Mouse (Mus musculus): ENCODE measurements around the gene Ciz1. TPM values are rescaled to one million over a fixed set of nuclear protein-coding genes. Genes with fewer than 3 reads are reported as not detected.

The Ciz1 gene
- polyA plus RNA-seq, 1 experiment from 2014 or later: 14.8 TPM

DNA sequence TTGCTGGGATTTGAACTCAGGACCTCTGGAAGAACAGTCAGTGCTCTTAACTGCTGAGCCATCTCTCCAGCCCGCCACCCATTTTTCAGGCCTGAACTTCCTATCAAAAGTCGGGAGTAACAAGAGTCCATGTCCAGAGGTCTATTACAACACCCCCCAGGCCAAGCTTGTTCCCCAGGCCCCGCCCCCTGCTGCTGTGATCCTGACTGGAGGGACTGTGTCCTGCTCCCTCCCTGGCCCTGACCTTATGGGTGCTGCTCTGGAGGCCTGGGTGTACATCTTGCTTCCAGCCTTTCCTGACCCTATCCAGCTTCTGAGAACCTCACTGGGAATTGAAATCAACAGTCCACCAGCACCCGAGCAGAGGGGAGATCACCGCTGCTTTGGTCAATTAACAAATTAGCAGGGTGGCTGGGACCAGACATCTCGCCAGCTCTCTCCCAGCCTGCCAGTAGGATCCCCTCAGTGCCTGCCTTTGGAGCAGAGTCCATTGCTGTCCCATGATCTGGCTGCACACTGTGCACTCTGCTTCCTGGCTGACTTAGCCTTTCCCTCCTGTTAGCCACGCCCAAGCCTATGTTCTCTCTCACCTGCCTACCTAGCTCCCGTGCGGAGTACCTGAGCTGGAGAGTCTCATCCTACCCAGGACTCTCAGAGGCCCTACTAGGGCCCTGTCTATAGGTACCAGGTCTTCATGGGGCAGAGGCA lies 30.4 kb upstream of the Ciz1 start:
- no peaks in the 10 kb centered on the region for H3K9me3 ChIP-seq (replicated peaks)
- H3K36me3 ChIP-seq: no peaks in the 10 kb centered on the region
- DNase-seq: no peak
- H3K4me1 ChIP-seq (replicated peaks): peaks cover 6% of the 10 kb centered on the region; the same call in 1 of the 2 replicates
- H3K9ac ChIP-seq: no peak overlapping the region
- H3K27me3 ChIP-seq: peaks cover 46% of the 10 kb centered on the region
- no peak overlapping the region for H3K27ac ChIP-seq
- 61% methylated on average over 9 of the region's 9 CpGs for WGBS (ENCODE audit: insufficient replicate concordance)
- no peak overlapping the region for H3K4me2 ChIP-seq
- no peak for ATAC-seq (ENCODE audit: low read depth)
- H3K4me3 ChIP-seq (replicated peaks): no peak overlapping the region

DNA sequence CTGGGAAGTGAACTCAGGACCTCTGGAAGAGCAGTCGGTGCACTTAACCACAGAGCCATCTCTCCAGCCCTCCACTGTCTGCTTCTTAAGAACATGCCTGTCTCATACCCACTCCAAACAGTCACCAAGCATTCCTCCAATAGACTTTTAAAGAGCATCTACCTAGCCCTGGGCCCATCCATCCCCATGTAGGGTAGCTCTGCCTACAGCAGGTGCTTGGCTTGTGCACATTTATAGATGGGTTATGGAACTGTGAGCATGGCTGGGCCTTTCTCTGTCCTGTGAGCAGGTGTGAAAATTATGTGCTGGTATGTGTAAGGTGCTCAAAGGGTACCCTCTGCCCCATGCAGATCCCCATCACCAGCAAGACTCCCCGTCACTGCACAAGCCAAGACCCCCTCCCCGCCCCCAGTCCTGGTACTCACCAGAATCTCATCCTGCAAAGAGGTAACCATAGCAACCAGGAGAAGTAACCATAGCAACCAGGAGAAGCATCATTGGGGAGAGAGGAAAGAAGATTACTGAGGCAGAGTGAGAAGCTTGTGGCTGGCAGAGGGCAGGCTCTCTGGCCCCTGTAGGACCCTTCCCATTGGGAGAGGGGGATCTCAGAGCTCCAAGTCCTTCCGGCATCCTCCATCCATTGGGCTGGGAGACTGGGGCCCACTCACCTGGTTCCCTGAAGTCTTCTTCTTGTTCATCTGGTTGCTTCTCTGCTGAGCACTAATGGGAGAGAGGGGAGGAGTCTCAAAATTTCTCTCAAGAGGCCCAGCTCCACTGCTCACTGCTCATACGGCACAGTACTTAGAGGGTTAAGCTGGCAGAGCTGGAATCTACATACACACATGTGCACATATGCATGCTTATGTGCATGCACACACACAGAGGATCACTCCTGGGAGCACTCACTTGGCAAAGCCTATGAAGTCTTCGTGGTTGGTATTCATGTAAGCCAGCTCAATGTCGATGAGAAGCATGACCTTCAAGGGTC lies 29.1 kb upstream of the Ciz1 start:
- peaks cover 6% of the 10 kb centered on the region; the same call in 1 of the 2 replicates for H3K4me1 ChIP-seq (replicated peaks)
- WGBS (ENCODE audit: insufficient replicate concordance): 69% methylated on average over 7 of the region's 7 CpGs
- no peaks in the 10 kb centered on the region for H3K9me3 ChIP-seq (replicated peaks)
- H3K36me3 ChIP-seq: no peaks in the 10 kb centered on the region
- DNase-seq: no peak
- no peak overlapping the region for H3K9ac ChIP-seq
- H3K27ac ChIP-seq: no peak overlapping the region
- H3K4me3 ChIP-seq (replicated peaks): no peak overlapping the region
- peaks cover 35% of the 10 kb centered on the region for H3K27me3 ChIP-seq
- H3K4me2 ChIP-seq: no peak overlapping the region
- no peak for ATAC-seq (ENCODE audit: low read depth)

DNA sequence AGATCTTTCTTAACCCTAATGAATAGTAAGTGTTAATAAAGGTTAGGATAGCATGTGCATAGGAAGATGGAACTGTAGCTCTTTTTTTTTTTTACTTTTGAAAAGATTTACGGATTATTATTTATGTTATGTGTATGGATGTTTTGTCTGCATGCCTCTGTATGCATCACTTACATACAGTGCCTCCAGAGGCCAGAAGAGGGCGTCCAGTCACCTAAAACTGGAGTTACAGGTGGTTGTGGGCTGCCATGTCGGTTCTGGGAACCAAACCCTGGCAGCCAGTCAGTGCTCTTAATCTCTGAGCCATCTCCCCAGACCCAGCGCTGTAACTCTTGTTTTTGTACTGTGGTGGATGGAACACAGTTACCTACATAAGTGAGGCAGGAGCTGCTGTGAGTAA lies 27.8 kb upstream of the Ciz1 start:
- H3K9ac ChIP-seq: no peak overlapping the region
- no peak overlapping the region for H3K27ac ChIP-seq
- H3K27me3 ChIP-seq: peaks cover 28% of the 10 kb centered on the region
- no peak for DNase-seq
- no peak for ATAC-seq (ENCODE audit: low read depth)
- no peak overlapping the region for H3K4me3 ChIP-seq (replicated peaks)
- no peaks in the 10 kb centered on the region for H3K4me1 ChIP-seq (replicated peaks)
- 42% methylated on average over 4 of the region's 4 CpGs for WGBS (ENCODE audit: insufficient replicate concordance)
- no peak overlapping the region for H3K4me2 ChIP-seq
- no peaks in the 10 kb centered on the region for H3K36me3 ChIP-seq
- H3K9me3 ChIP-seq (replicated peaks): no peaks in the 10 kb centered on the region

DNA sequence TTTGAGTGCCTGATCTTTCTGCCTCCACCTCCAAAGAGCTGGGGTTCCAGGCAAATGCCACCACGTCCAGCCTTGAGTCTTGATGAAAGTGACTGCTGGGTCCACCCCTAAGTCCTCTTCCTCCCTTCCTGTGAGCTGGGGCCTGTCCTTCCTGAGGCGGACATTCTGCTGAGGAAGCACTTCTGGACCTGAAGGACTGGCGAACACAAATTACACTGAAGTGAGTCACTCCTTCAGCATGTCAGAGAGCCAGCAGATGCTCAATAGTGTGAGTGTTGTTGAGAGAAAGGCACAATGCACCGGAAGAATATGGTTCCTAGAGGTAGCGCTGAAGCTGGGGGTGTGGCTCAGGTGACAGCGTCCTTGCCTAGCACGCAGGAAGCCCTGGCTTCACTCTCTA lies 26.8 kb upstream of the Ciz1 start:
- no peaks in the 10 kb centered on the region for H3K36me3 ChIP-seq
- H3K4me2 ChIP-seq: no peak overlapping the region
- no peaks in the 10 kb centered on the region for H3K9me3 ChIP-seq (replicated peaks)
- 37% methylated on average over 7 of the region's 7 CpGs for WGBS (ENCODE audit: insufficient replicate concordance)
- H3K4me1 ChIP-seq (replicated peaks): no peaks in the 10 kb centered on the region
- H3K4me3 ChIP-seq (replicated peaks): no peak overlapping the region
- H3K9ac ChIP-seq: no peak overlapping the region
- ATAC-seq (ENCODE audit: low read depth) (no peak), DNase-seq (no peak)
- no peak overlapping the region for H3K27ac ChIP-seq
- H3K27me3 ChIP-seq: peaks cover 26% of the 10 kb centered on the region; the same call in 1 of the 2 replicates

DNA sequence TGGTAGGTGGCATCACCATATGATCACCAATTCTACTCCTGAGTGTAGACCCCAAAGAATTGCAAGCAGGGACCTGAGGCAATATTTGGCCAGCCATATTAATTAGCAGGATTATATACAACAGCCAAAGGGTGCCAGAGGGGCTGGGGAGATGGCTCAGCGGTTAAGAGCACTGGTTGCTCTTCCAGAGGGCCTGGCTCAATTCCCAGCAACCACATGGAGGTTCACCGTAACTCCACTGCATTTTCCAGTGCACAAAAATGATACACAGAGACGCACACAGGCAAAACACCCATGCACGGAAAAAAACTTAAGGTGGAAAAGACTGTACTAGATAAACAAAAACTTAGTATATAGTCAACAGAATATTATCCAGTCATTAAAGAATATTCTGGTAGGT lies 24.9 kb upstream of the Ciz1 start:
- Histone ChIP-seq H3K4me2 (no peak overlapping the region), H3K9ac (no peak overlapping the region), H3K27me3 (peaks cover 23% of the 10 kb centered on the region), H3K36me3 (no peaks in the 10 kb centered on the region), H3K4me1 (replicated peaks) (no peaks in the 10 kb centered on the region), H3K27ac (no peak overlapping the region), H3K4me3 (replicated peaks) (no peak overlapping the region), H3K9me3 (replicated peaks) (no peaks in the 10 kb centered on the region)
- no peak for ATAC-seq (ENCODE audit: low read depth)
- WGBS (ENCODE audit: insufficient replicate concordance): 69% methylated on average over 4 of the region's 4 CpGs
- DNase-seq: no peak

DNA sequence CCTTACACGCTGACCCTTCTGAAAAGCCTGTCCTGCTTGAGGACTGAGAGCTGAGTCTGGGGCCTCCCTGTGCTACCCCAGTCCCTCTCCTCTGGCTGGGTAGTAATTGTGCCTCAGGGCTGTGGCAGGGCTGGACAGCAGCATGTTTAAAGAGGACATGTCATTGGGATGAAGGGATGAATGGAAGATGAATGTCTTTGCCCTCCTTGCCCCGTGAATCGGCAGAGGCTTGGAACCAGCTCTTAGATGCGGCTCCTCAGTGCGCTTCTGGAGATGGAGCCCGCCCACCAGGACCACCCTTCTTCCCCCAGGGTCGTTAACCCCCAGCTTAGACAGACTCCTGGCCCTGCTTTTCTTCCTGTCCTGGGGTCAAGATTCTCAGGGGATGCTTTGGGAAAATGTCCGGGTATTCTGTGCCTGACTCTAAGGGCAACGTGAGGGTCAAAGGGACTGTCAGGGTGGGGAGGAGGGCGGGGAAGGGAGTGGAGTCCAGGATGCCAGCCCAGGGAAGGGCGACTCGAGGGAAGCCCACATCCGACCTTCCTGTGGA lies 23.1 kb upstream of the Ciz1 start:
- no peak overlapping the region for H3K4me2 ChIP-seq
- 37% methylated on average over 13 of the region's 13 CpGs for WGBS (ENCODE audit: insufficient replicate concordance)
- no peaks in the 10 kb centered on the region for H3K9me3 ChIP-seq (replicated peaks)
- DNase-seq: no peak
- no peaks in the 10 kb centered on the region for H3K36me3 ChIP-seq
- no peaks in the 10 kb centered on the region for H3K4me1 ChIP-seq (replicated peaks)
- no peak for ATAC-seq (ENCODE audit: low read depth)
- no peak overlapping the region for H3K4me3 ChIP-seq (replicated peaks)
- H3K27me3 ChIP-seq: peaks cover 36% of the 10 kb centered on the region
- H3K9ac ChIP-seq: no peak overlapping the region
- no peak overlapping the region for H3K27ac ChIP-seq

DNA sequence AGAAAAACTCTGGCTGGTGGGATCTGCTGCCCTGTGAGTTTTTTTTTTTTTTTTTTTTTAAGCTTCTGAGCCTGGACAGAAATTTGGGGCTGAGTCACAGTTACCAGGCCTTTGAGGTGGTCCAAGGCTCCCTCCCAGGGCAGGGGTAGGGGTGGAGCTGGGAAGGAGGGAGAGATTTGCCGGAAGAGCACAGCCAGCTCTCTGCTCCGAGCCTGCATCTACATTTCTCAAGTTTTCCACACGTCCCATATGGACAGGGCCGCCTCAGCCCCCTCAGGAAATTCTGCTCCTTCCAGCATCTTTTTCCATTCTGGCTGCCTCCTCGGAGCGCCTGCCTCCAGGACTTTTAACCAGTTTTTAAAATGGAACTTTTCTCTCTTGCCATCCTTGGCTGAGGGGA lies 22.6 kb upstream of the Ciz1 start:
- H3K27me3 ChIP-seq: peaks cover 41% of the 10 kb centered on the region
- no peaks in the 10 kb centered on the region for H3K36me3 ChIP-seq
- 55% methylated on average over 6 of the region's 6 CpGs for WGBS (ENCODE audit: insufficient replicate concordance)
- no peak overlapping the region for H3K4me2 ChIP-seq
- DNase-seq (no peak), ATAC-seq (ENCODE audit: low read depth) (no peak)
- H3K4me1 ChIP-seq (replicated peaks): no peaks in the 10 kb centered on the region
- no peak overlapping the region for H3K4me3 ChIP-seq (replicated peaks)
- no peaks in the 10 kb centered on the region for H3K9me3 ChIP-seq (replicated peaks)
- H3K27ac ChIP-seq: no peak overlapping the region
- H3K9ac ChIP-seq: no peak overlapping the region

DNA sequence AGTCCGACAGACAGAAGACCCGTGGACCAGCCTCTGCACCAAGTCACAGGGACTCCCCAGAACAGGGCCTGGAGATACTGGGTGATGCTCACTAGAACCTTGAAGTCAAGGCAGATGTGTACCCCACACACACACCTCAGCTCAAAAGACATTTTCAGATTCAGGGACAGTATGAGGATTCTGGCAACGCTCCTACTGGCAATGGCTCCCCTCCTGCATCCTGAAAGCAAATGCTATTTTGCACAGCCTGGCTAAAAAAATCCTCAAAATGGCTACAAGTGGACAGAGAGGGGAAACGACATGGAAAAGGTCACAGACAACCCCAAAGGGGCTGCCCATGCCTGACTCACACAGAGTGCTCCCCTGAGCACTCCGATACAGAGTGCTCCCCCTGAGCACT lies 20.0 kb upstream of the Ciz1 start:
- Histone ChIP-seq H3K9ac (no peak overlapping the region), H3K4me1 (replicated peaks) (no peaks in the 10 kb centered on the region), H3K27ac (no peak overlapping the region), H3K9me3 (replicated peaks) (no peaks in the 10 kb centered on the region), H3K27me3 (peaks cover 67% of the 10 kb centered on the region), H3K4me3 (replicated peaks) (no peak overlapping the region), H3K4me2 (no peak overlapping the region), H3K36me3 (no peaks in the 10 kb centered on the region)
- 68% methylated on average over 5 of the region's 5 CpGs for WGBS (ENCODE audit: insufficient replicate concordance)
- no peak for DNase-seq
- no peak for ATAC-seq (ENCODE audit: low read depth)

DNA sequence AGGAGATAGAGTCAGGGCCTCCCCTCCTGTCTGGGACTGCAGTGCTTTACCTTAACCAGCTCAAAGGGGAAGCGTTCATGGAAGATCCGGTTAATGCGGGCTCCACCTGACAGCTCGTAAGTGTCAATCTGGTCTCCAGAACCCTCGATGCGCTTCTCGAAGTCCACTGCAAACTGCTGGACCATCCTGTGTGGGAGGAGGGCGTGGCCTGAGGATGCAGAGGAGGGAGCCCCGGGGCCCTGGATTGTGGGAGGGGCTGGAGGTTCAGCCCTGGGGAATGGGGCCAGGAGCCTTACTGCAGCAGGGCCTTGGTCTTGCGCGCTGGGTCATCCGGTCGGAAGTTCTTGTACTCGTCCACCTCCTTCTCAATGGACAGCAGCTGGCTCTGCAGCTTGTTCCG lies 16.2 kb upstream of the Ciz1 start:
- no peaks in the 10 kb centered on the region for H3K4me1 ChIP-seq (replicated peaks)
- H3K9me3 ChIP-seq (replicated peaks): no peaks in the 10 kb centered on the region
- no peak overlapping the region for H3K9ac ChIP-seq
- H3K27ac ChIP-seq: no peak overlapping the region
- ATAC-seq (ENCODE audit: low read depth) (no peak), DNase-seq (no peak)
- no peaks in the 10 kb centered on the region for H3K36me3 ChIP-seq
- no peak overlapping the region for H3K4me2 ChIP-seq
- no peak overlapping the region for H3K4me3 ChIP-seq (replicated peaks)
- H3K27me3 ChIP-seq: peaks cover 59% of the 10 kb centered on the region
- WGBS (ENCODE audit: insufficient replicate concordance): 35% methylated on average over 15 of the region's 15 CpGs

DNA sequence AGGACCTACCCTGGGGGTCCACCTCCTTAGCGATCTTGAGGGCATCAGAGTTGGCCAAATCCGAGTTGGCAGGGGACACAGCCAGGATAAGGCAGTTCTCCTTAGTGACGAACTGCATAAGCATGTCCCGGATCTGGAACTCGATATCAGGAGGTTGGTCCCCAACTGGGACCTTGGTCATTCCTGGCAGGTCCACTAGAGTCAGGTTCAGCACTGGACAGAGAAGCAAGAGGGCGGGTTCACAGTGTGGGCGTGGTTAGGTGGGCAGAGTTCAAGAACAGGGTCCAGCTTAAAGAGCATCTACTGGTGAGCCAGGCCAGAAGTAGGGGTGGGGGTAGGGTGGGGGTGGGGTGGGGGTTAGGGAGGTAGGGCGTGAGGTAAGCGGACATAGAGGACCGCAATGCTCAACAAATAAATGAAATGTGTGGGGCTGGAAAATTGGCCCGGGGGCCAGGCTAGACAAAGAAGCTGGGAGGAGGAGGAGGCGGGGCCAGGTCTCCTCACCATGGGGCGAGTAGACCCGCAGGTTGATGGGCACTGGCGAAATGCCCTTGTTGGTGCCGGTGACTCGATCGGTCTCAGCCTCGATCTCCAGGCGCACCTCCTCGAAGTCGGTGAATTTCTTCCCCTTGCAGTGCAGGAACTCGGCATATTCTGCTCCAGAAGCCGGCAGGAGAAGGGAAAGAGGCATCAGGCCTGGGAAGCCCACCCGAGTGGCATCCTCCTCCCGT lies 12.1 kb upstream of the Ciz1 start:
- 30% methylated on average over 26 of the region's 26 CpGs for WGBS (ENCODE audit: insufficient replicate concordance)
- Histone ChIP-seq H3K4me2 (no peak overlapping the region), H3K4me3 (replicated peaks) (no peak overlapping the region), H3K4me1 (replicated peaks) (no peaks in the 10 kb centered on the region), H3K9me3 (replicated peaks) (no peaks in the 10 kb centered on the region), H3K36me3 (no peaks in the 10 kb centered on the region), H3K27me3 (peaks cover 30% of the 10 kb centered on the region), H3K9ac (no peak overlapping the region), H3K27ac (no peak overlapping the region)
- no peak for ATAC-seq (ENCODE audit: low read depth)
- DNase-seq: no peak

Measured in liver, embryonic 13.5 days (tissue).